Mouse (Mus musculus) layer of hippocampus, postnatal 14 days (tissue): ENCODE data around the gene Ucn3. TPM values are rescaled to one million over a fixed set of nuclear protein-coding genes. Genes with fewer than 3 reads are reported as not detected.

Source experiments
- DNase-seq, 2 experiments: peaks; one replicate each; pipeline ENCODE4 v3.0.0; 2021 to 2022; ENCODE audit warnings: low spot score in 2 of 2, mixed read lengths in 1 of 2
- microRNA-seq, 2 experiments: library from miRNA; unstranded; fragments of <30 nt; microRNA quantifications; one replicate each; pipeline ENCODE4 v1.2.0; 2021
- total RNA-seq, 2 experiments: library from RNA; stranded (reverse); gene quantifications; 2 replicates each; pipeline ENCODE4 v1.2.3; 2021

Ucn3 gene
- total RNA-seq, 2 experiments from 2014 or later, result not detected

DNA sequence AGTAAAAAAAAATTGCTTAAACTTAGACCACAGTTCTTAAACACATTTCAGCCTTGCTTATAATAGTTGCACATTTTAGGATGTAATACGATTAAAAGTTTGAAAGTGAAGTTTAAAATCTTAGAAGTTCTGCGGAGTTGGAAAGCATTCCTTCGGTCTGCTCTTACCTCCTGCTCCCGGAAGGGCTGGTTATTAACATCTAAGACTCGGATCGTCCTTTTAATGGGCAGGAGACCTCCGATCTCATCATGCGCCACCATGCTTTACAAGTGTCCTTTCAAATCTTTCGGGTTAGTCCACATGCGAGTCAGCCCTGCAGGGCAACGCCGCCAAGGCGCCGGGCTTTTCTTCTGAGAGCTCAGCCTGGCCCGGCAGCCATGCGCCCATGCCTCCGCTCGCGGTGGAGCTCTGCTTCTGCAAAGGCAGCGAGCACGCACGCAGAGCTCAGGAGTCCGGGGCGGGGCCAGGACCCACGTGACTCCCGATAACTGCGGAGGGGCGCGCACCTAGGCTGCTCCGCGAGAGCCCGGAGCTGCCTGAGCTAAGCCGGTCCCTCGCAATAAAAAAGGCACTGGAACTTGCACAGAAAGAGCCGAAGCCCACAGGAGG lies 51.9 kb downstream of the Ucn3 start:
- DNase-seq, result peak; percentile 75 to 79

DNA sequence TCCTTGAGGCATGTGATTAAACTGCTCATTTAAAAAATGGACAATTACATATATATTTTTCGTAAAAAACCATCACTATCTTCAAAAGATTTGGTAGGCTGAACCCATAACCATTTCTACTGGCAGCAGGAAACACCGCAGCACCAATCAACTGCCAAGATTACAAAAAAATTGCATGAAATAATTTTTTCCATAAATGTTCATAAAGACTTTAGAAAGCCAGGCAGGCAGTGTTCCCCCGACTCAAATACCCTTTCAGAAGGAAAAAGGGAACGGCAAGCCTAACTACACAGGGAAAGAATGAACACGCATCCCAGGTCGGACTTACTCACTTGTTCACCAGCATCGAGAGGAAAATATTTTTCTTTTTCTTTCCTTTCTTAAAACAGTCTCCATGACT lies 52.5 kb downstream of the Ucn3 start:
- DNase-seq, result no peak

DNA sequence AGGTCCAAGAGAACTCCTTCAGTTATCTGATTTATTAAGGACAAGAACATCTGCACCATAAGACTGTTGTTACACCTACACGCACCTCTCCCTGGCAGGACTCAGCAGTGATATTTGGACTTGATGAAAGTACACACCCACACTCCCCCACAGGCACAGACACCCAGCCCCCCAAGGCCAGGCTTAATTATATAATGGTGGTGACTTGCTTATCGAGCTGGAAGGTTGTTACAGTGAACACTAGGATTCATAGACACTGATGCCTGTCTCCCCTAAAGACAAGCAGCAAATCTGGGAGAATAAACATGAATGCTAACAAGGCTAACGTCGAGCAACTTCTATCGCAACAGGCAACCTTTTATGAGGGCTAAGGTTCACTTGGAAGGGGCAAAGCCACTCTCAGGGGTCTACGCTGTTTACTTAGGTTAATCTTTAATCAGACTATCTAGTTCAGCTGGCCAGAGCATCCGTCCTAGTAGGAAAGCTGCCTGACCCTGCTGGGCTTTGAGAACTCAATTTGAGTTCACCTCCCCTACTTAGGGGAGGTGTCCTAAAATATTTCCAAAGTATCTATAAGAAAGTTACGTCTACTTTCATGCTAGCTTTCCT lies 53.6 kb downstream of the Ucn3 start:
- no peak for DNase-seq

Small RNAs within 50 kb of the gene (microRNA-seq; reads per million reads assigned to microRNA genes)
- 0 reads per million in 2 experiments for gene Gm22460

Other genes starting within 250 kb of the Ucn3 start
- gene Calml3, start 141.0 kb downstream of the Ucn3 start, total RNA-seq, result not detected
- not detected for gene Calm4, start 107.6 kb downstream of the Ucn3 start, total RNA-seq
- gene Calm5, start 91.2 kb downstream of the Ucn3 start, total RNA-seq, result not detected
- 10 to 100 TPM; 24.1 to 28.6 TPM for gene Net1, start 27.1 kb downstream of the Ucn3 start, total RNA-seq
- gene Tubal3, start 27.1 kb downstream of the Ucn3 start, total RNA-seq, result not detected
- gene Akr1c14, start 103.7 kb upstream of the Ucn3 start, total RNA-seq, result 1 to 10 TPM; 1.8 to 2.1 TPM
- gene Akr1c18, start 205.3 kb upstream of the Ucn3 start, total RNA-seq, result 1 to 10 TPM; 2.1 to 2.7 TPM
- 1 to 10 TPM in 1 of 2 experiments, under 1 TPM in 1; 0.35 to 1.7 TPM for gene Akr1c13, start 245.8 kb upstream of the Ucn3 start, total RNA-seq